Mouse (Mus musculus): Measurements from ENCODE around the gene Alpl. TPM values are rescaled to one million over a fixed set of nuclear protein-coding genes. Genes with fewer than 3 reads are reported as not detected.

The Alpl gene
- 7.8 TPM for polyA plus RNA-seq (2015; fragmentation: Illumina TruSeq; extraction: RNeasy Lipid Tissue Mini Kit (QIAGEN cat#74804); ENCODE audit: low read depth, low replicate concordance)

DNA sequence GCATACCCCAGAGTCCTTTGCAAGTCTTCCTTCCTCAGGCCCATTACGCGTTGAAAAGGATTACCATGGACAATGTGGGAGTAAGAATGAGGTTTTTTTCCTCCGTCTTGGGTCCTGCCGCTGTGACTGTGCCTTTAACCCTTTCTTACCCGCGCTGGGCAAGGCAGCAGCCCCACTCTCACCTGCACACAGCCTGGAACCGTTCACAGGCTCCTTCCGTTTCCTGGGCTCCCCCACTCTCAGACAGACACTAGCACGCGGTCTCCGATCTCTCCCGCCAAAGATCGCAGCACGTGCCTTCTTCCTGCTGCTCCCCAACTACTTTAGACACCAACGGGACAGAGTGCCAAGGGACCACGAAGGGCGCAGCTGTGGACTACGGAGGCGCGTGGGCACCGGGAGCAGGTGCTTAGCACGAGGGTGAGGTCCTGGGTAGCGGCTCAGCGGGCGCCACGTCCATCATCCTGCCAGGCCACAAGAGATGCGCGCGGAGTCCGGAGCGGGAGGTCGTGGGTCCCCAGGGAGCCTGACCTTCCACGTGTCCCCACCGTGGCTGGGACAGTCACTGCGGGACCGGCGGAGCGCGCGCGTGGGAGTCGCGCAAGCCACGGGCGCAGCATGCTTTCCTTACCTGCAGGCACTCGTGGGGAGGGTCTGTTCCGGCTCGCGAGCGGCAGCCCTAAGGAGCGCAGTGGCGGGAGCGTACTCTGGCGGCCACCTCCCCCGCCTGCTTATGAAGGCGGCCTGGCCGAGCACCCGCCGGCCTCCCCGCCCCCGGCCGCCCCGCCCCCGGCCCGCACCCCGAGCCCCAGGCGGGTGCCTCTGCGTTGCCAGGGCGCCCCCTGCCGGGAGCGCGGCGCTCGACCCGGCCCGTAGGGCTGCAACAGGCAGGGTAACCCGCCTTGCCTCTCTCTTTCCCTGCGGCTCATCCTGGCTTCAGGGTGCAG, at the start of gene Alpl:
Alpl (minus strand) TSS at position 774 of the 947 bp plus-strand sequence.

Other genes with a start within 250 kb of the Alpl start
- gene Ldlrad2, start 221.8 kb downstream of the Alpl start, polyA plus RNA-seq (2015; fragmentation: Illumina TruSeq; extraction: RNeasy Lipid Tissue Mini Kit (QIAGEN cat#74804); ENCODE audit: low read depth, low replicate concordance): not detected
- gene Usp48, start 202.6 kb downstream of the Alpl start, polyA plus RNA-seq (2015; fragmentation: Illumina TruSeq; extraction: RNeasy Lipid Tissue Mini Kit (QIAGEN cat#74804); ENCODE audit: low read depth, low replicate concordance): 82.0 TPM
- 294 TPM for gene Rap1gap, start 131.7 kb downstream of the Alpl start, polyA plus RNA-seq (2015; fragmentation: Illumina TruSeq; extraction: RNeasy Lipid Tissue Mini Kit (QIAGEN cat#74804); ENCODE audit: low read depth, low replicate concordance)
- 37.5 TPM for gene Ece1, start 65.9 kb upstream of the Alpl start, polyA plus RNA-seq (2015; fragmentation: Illumina TruSeq; extraction: RNeasy Lipid Tissue Mini Kit (QIAGEN cat#74804); ENCODE audit: low read depth, low replicate concordance)
- 100 TPM for gene Eif4g3, start 196.6 kb upstream of the Alpl start, polyA plus RNA-seq (2015; fragmentation: Illumina TruSeq; extraction: RNeasy Lipid Tissue Mini Kit (QIAGEN cat#74804); ENCODE audit: low read depth, low replicate concordance)